Mouse (Mus musculus) intestine, postnatal 0 days (tissue): ENCODE data around the gene Tmem115. TPM values are rescaled to one million over a fixed set of nuclear protein-coding genes. Genes with fewer than 3 reads are reported as not detected.

ENCODE experiments used
- ATAC-seq: fragments of 200-750 bp; cut with Nextera tagmentation; 2 replicates; pipeline ENCODE4 v1.8.0; 2017; ENCODE audit warnings: mild to moderate bottlenecking, moderate TSS enrichment, moderate library complexity
- H3K27ac ChIP-seq: fragments of 300-500 bp; sonication (generic); 2 replicates; pipeline ENCODE4 v1.5.1; 2014; ENCODE audit warnings: mild to moderate bottlenecking, low read depth, low read length, moderate library complexity
- H3K27me3 ChIP-seq: fragments of 300-500 bp; sonication (generic); replicated peaks from 2 replicates; pipeline ENCODE4 v1.6.1; 2014; ENCODE audit warnings: low read length, mixed read lengths; ENCODE audit not compliant: control insufficient read depth, insufficient read depth
- H3K36me3 ChIP-seq: fragments of 300-500 bp; sonication (generic); 2 replicates; pipeline ENCODE4 v1.6.1; 2014; ENCODE audit warnings: mild to moderate bottlenecking, moderate library complexity; ENCODE audit not compliant: control insufficient read depth, insufficient read depth
- H3K4me1 ChIP-seq: fragments of 300-500 bp; sonication (generic); replicated peaks from 2 replicates; pipeline ENCODE4 v1.6.1; 2014; ENCODE audit warnings: antibody characterized with exemption, low read length, mixed read lengths; ENCODE audit not compliant: control insufficient read depth, insufficient read depth
- H3K4me2 ChIP-seq: fragments of 300-500 bp; sonication (generic); replicated peaks from 2 replicates; pipeline ENCODE4 v1.6.1; 2014; ENCODE audit warnings: low read depth, mild to moderate bottlenecking, moderate library complexity
- H3K4me3 ChIP-seq: fragments of 300-500 bp; sonication (generic); 2 replicates; pipeline ENCODE4 v1.5.1; 2014; ENCODE audit warnings: low read depth, low read length
- H3K9ac ChIP-seq: fragments of 300-500 bp; sonication (generic); 2 replicates; pipeline ENCODE4 v1.6.1; 2014; ENCODE audit warnings: mild to moderate bottlenecking, low read depth, low read length
- H3K9me3 ChIP-seq: fragments of 300-500 bp; sonication (generic); 2 replicates; pipeline ENCODE4 v1.6.1; 2016; ENCODE audit warnings: mixed run types; ENCODE audit not compliant: control insufficient read depth
- CTCF ChIP-seq: sonication (generic); IDR thresholded peaks from 2 replicates; pipeline ENCODE4 v1.5.1; 2016; ENCODE audit warnings: low read depth, mild to moderate bottlenecking, control low read depth, antibody characterized with exemption, moderate library complexity
- WGBS: fragments of 180-500 bp; shearing (Covaris S2); extraction: QIAGEN DNeasy Blood & Tissue Kit; methylation state at CpG from one replicate; pipeline ENCODE4 v1.1.7; 2014; 5-methylcytosine and 5-hydroxymethylcytosine counted together
- polyA plus RNA-seq: library from polyadenylated mRNA; unstranded; fragments of >200 nt; fragmentation: Nextera tagmentation; extraction: Ambion mirVana; gene quantifications from 2 replicates; pipeline ENCODE4 v1.2.1, GENCODE M21; 2015

Tmem115 gene
- polyA plus RNA-seq, 1 experiment from 2014 or later = 38.0 TPM

DNA sequence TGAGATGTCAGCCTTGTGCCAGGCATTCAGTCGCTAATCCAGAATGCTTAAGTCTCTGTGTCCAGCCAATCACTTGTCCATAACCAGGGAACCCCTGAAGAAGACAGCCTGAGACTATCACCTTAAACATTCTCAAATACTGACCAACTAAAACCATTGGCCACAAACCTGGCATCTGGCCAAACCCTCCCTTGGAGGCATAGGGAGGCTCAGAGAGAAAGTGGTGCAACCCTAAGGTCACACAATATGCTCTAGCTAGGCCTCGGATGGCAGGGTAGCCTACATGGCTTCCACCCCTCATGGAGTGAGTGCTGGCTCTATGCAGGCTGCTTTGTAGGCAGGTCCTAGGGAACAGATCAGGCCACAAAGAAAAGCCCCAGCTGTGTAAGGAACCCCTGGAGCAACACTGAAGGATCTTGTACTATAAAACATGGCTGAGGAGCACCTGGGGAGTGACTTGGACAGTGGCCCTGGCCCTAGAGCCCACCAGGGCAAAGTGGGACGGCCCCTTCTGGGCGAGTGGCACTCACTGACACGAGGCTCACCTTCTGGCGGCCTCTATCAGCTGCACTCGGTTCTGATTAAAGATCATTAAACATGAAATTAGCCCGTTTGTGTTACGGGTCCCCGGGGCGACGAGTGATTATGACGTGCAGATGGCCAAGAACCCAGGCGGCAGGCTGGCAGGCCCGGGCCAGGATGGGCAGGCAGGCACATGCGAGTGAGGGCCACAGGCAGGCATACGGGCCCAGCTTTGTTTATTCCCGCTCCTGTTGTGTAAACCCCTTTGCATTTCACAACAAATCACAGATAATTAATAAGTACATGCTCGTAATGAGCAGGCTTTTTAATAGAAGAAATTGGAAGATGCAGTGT lies 28.8 kb upstream of the Tmem115 start:
- no peaks in the 10 kb centered on the region for H3K27me3 ChIP-seq
- WGBS = 79% methylated on average over 19 of the region's 19 CpGs

DNA sequence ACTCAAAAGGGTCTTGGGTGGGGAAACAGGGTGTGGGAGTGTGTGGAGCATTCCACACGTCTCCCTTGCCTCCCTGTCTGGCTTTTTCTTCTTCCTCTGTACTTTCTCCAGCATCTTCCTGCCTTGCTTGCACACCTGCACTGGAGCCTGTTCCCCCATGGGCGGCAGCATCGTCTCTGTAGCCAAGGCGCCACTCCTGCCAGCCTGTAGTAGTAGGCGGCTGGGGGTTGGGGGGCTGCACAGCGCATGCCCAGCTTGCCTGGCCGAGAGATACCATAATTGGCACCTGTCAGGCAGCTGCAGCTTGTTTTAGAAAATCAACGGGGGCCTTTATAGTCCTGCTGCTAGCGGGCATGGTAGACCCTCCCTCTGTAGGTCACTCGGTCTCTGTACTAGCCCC lies 25.5 kb upstream of the Tmem115 start:
- Histone ChIP-seq H3K4me3 (no peak overlapping the region), H3K27ac (no peak overlapping the region), H3K27me3 (no peaks in the 10 kb centered on the region), H3K36me3 (no peaks in the 10 kb centered on the region), H3K9ac (no peak overlapping the region), H3K9me3 (no peaks in the 10 kb centered on the region), H3K4me2 (no peak overlapping the region), H3K4me1 (no peaks in the 10 kb centered on the region)
- TF ChIP-seq CTCF = no peak
- WGBS = 55% methylated on average over 9 of the region's 10 CpGs
- ATAC-seq = no peak

More for the DNA sequence above, 28.8 kb upstream of the Tmem115 start:
- no peaks in the 10 kb centered on the region for H3K9me3 ChIP-seq
- TF ChIP-seq CTCF = no peak
- no peak overlapping the region for H3K4me2 ChIP-seq
- H3K36me3 ChIP-seq = no peaks in the 10 kb centered on the region
- H3K4me3 ChIP-seq = no peak overlapping the region
- no peak overlapping the region for H3K9ac ChIP-seq
- no peak overlapping the region for H3K27ac ChIP-seq
- ATAC-seq = no peak
- no peaks in the 10 kb centered on the region for H3K4me1 ChIP-seq

- Histone ChIP-seq H3K27ac (no peak overlapping the region), H3K4me2 (no peak overlapping the region), H3K9me3 (no peaks in the 10 kb centered on the region), H3K9ac (no peak overlapping the region), H3K4me3 (no peak overlapping the region), H3K4me1 (no peaks in the 10 kb centered on the region), H3K27me3 (no peaks in the 10 kb centered on the region), H3K36me3 (no peaks in the 10 kb centered on the region)
- 0 out of 2 replicates have a peak, but pooled peaks have one; percentile 17 for TF ChIP-seq CTCF
- no peak for ATAC-seq
- WGBS = 79% methylated on average over 14 of the region's 14 CpGs
Measured at GRCm38 (mm10) chr9:107510384-107511100, 23.2 kb upstream of the Tmem115 start.

- no peak for TF ChIP-seq CTCF
- no peak for ATAC-seq
- Histone ChIP-seq H3K27ac (no peak overlapping the region), H3K4me3 (no peak overlapping the region), H3K9me3 (no peaks in the 10 kb centered on the region), H3K36me3 (no peaks in the 10 kb centered on the region), H3K9ac (no peak overlapping the region), H3K4me1 (no peaks in the 10 kb centered on the region), H3K4me2 (no peak overlapping the region), H3K27me3 (no peaks in the 10 kb centered on the region)
- 51% methylated on average over 8 of the region's 8 CpGs for WGBS
Measured at GRCm38 (mm10) chr9:107511436-107511835, 22.3 kb upstream of the Tmem115 start.

- Histone ChIP-seq H3K9ac (no peak overlapping the region), H3K27me3 (no peaks in the 10 kb centered on the region), H3K27ac (no peak overlapping the region), H3K9me3 (no peaks in the 10 kb centered on the region), H3K4me1 (no peaks in the 10 kb centered on the region), H3K36me3 (no peaks in the 10 kb centered on the region), H3K4me2 (no peak overlapping the region), H3K4me3 (no peak overlapping the region)
- WGBS = 82% methylated on average over 16 of the region's 16 CpGs
- TF ChIP-seq CTCF = no peak
- ATAC-seq = no peak
Measured at GRCm38 (mm10) chr9:107512326-107512725, 21.4 kb upstream of the Tmem115 start.

DNA sequence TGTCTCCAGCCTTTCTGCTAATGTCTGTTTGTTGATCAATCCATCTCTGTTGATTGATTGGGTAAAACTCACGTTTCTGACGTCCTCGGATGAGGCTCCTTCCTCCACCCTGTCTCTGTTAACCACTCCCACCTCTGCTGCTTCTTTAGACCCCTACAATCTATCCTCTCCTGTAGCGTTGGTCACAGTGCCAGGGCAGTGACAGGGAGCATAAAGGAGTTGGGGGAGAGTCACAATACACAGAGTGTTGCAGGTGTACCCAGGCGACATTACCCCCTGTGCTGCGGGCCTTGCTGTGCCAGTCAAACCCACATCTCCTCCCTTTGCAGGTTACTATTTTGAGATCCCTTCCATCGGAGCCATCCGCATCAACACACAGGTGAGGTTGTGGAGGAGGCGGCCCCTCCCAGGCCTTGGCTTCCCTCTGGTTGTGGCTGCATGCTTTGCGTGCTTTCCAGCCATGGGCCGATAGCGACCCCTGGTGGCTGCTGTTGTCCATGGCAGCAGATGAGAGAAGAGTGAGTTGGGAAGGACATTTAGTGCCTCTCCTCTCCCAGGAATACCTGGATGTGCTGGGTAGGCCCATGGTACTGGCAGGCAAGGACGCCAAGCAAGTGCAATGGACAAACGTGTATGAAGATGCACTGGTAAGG lies 19.3 kb upstream of the Tmem115 start:
- peak; percentile 100 for TF ChIP-seq CTCF
- peak; percentile 19; the same call in 1 of the 2 replicates for ATAC-seq

More for the DNA sequence above, 19.3 kb upstream of the Tmem115 start:
- Histone ChIP-seq H3K4me3 (no peak overlapping the region), H3K36me3 (no peaks in the 10 kb centered on the region), H3K9ac (no peak overlapping the region), H3K4me2 (no peak overlapping the region), H3K27me3 (no peaks in the 10 kb centered on the region), H3K27ac (no peak overlapping the region), H3K4me1 (no peaks in the 10 kb centered on the region), H3K9me3 (no peaks in the 10 kb centered on the region)
- WGBS = 18% methylated on average over 14 of the region's 14 CpGs
